Mouse (Mus musculus): ENCODE data around the gene Il1rapl2. TPM values are rescaled to one million over a fixed set of nuclear protein-coding genes. Genes with fewer than 3 reads are reported as not detected.

Gene Il1rapl2
- polyA plus RNA-seq, 1 experiment, result not detected

GRCm38 (mm10) chrX:138838381-138838780 lies 1268.0 kb downstream of the Il1rapl2 start:
- H3K9ac ChIP-seq (ENCODE audit: low read depth, poor library complexity, severe bottlenecking), result no peak overlapping the region
- no peaks in the 10 kb centered on the region for H3K27me3 ChIP-seq (ENCODE audit: control insufficient read depth, insufficient read depth, low read length, poor library complexity, severe bottlenecking)
- H3K4me1 ChIP-seq (ENCODE audit: control insufficient read depth, insufficient read depth, low read length), result no peaks in the 10 kb centered on the region
- no peak overlapping the region for H3K4me3 ChIP-seq (ENCODE audit: low read depth, low read length)
- TF ChIP-seq CTCF (IDR thresholded peaks at IDR 0.05; ENCODE audit: low read depth, low read length), result no peak
- no peak for TF ChIP-seq EP300 (IDR thresholded peaks at IDR 0.05; ENCODE audit: insufficient read depth, low read depth, low read length)
- TF ChIP-seq POLR2A (IDR thresholded peaks at IDR 0.05; ENCODE audit: insufficient read depth, low read length), result no peak
- no peaks in the 10 kb centered on the region for H3K36me3 ChIP-seq (ENCODE audit: control insufficient read depth, insufficient read depth, low read length, poor library complexity, severe bottlenecking)
- H3K27ac ChIP-seq (ENCODE audit: insufficient read depth, low read length), result no peak overlapping the region
- H3K9me3 ChIP-seq (replicated peaks; ENCODE audit: control insufficient read depth, insufficient read depth, low read length, poor library complexity, severe bottlenecking), result no peaks in the 10 kb centered on the region

Measured in ES-Bruce4 (cell line).